Mouse (Mus musculus) lung, postnatal 36 days (tissue): ENCODE results near the gene Gtf3c4.
A peak's percentile ranks its signal among the peaks of the same experiment; 100 is the strongest.

ENCODE experiments used
- DNase-seq: peaks from one replicate; pipeline ENCODE4 v3.0.0; 2022; ENCODE audit warnings: mixed read lengths

The Gtf3c4 gene

GRCm38 (mm10) chr2:28798390-28798789 is 41.8 kb downstream of the Gtf3c4 start:
- DNase-seq: no peak

- DNase-seq: no peak
Observed at GRCm38 (mm10) chr2:28797490-28798106, 42.6 kb downstream of the Gtf3c4 start.

GRCm38 (mm10) chr2:28796298-28796697 is 43.9 kb downstream of the Gtf3c4 start:
- DNase-seq: peak; percentile 59

- no peak for DNase-seq
Observed at GRCm38 (mm10) chr2:28794623-28795022, 45.5 kb downstream of the Gtf3c4 start.

GRCm38 (mm10) chr2:28792931-28793610 is 47.1 kb downstream of the Gtf3c4 start:
- DNase-seq: peak; percentile 62

- no peak for DNase-seq
Observed at GRCm38 (mm10) chr2:28787067-28787619, 53.0 kb downstream of the Gtf3c4 start.

GRCm38 (mm10) chr2:28786355-28787066 is 53.6 kb downstream of the Gtf3c4 start:
- DNase-seq: no peak

- DNase-seq: no peak
Observed at GRCm38 (mm10) chr2:28781310-28781709, 58.9 kb downstream of the Gtf3c4 start.

GRCm38 (mm10) chr2:28780001-28780782 is 60.0 kb downstream of the Gtf3c4 start:
- no peak for DNase-seq

GRCm38 (mm10) chr2:28776728-28777127 is 63.4 kb downstream of the Gtf3c4 start:
- no peak for DNase-seq

GRCm38 (mm10) chr2:28774073-28774472 is 66.1 kb downstream of the Gtf3c4 start:
- no peak for DNase-seq
